ENCODE assay signal across 8 mouse cellular contexts in genomic region chr7:83089330-83089982, GRCm38 (mm10).
A peak's percentile ranks its signal among the peaks of the same experiment; 100 is the strongest.
DNase-seq lines count a peak whose midpoint lies in the region; ATAC-seq lines count a peak whose summit lies in the region.

No protein-coding gene starts in this region.

- 37% methylated on average over 8 of the region's 8 CpGs for WGBS in hindbrain, embryonic 11.5 days
- WGBS in hindbrain, embryonic 16.5 days, result 41% methylated on average over 8 of the region's 8 CpGs
- 19% methylated on average over 8 of the region's 8 CpGs for WGBS in embryonic facial prominence, embryonic 11.5 days
- WGBS in limb, embryonic 11.5 days, result 23% methylated on average over 8 of the region's 8 CpGs

- no peak for ATAC-seq in hindbrain, embryonic 11.5 days (ENCODE audit: low FRiP score)
- no peak for ATAC-seq in hindbrain, embryonic 16.5 days
- ATAC-seq in embryonic facial prominence, embryonic 11.5 days (replicated peaks; ENCODE audit: insufficient number of reproducible peaks, low FRiP score, low TSS enrichment, low read depth), result peak; percentile 84
- ATAC-seq in limb, embryonic 11.5 days (ENCODE audit: insufficient number of reproducible peaks, low FRiP score, low TSS enrichment, low read depth), result peak; percentile 78
- ATAC-seq in monocyte, adult 5-6 weeks (replicated peaks; ENCODE audit: insufficient number of reproducible peaks, low FRiP score, low TSS enrichment, poor library complexity, severe bottlenecking), result no peak

- DNase-seq in hindbrain, embryonic 11.5 days (ENCODE audit: low spot score), result peak; percentile 36
- DNase-seq in ZHBTc4 (ENCODE audit: low read depth, low spot score), result peak; percentile 6
- peak; percentile 74 for DNase-seq in embryonic facial prominence, embryonic 11.5 days (ENCODE audit: low spot score)
- DNase-seq in limb, embryonic 11.5 days (ENCODE audit: low spot score), result peak; percentile 65
- no peak for DNase-seq in T-cell, adult 2 months (ENCODE audit: low spot score)
- DNase-seq in thymus, postnatal 36 days, result no peak

- peak overlapping the region; percentile 19; the same call in 1 of the 2 replicates for H3K9ac ChIP-seq in hindbrain, embryonic 11.5 days (ENCODE audit: low read depth, low read length)
- H3K9ac ChIP-seq in hindbrain, embryonic 16.5 days (ENCODE audit: low read depth, low read length), result no peak overlapping the region
- H3K9ac ChIP-seq in embryonic facial prominence, embryonic 11.5 days (replicated peaks; ENCODE audit: low read length), result peak overlapping the region; percentile 27; the same call in 1 of the 2 replicates
- H3K9ac ChIP-seq in limb, embryonic 11.5 days (ENCODE audit: low read length), result no peak overlapping the region

- no peaks in the 10 kb centered on the region for H3K9me3 ChIP-seq in hindbrain, embryonic 11.5 days (ENCODE audit: control insufficient read depth, low read length)
- H3K9me3 ChIP-seq in hindbrain, embryonic 16.5 days (ENCODE audit: control insufficient read depth, low read length), result no peaks in the 10 kb centered on the region
- no peaks in the 10 kb centered on the region for H3K9me3 ChIP-seq in embryonic facial prominence, embryonic 11.5 days (replicated peaks; ENCODE audit: control insufficient read depth, low read length)
- H3K9me3 ChIP-seq in limb, embryonic 11.5 days (ENCODE audit: control insufficient read depth, low read length), result no peaks in the 10 kb centered on the region

- no peak overlapping the region for H3K4me3 ChIP-seq in hindbrain, embryonic 11.5 days (ENCODE audit: low read depth, low read length)
- no peak overlapping the region for H3K4me3 ChIP-seq in hindbrain, embryonic 16.5 days (ENCODE audit: low read length)
- H3K4me3 ChIP-seq in embryonic facial prominence, embryonic 11.5 days (ENCODE audit: low read depth, low read length), result no peak overlapping the region
- no peak overlapping the region for H3K4me3 ChIP-seq in limb, embryonic 11.5 days (ENCODE audit: low read depth, low read length)

- H3K27ac ChIP-seq in hindbrain, embryonic 11.5 days (ENCODE audit: low read depth, low read length), result no peak overlapping the region
- no peak overlapping the region for H3K27ac ChIP-seq in hindbrain, embryonic 16.5 days (ENCODE audit: low read depth, low read length)
- H3K27ac ChIP-seq in embryonic facial prominence, embryonic 11.5 days (replicated peaks; ENCODE audit: low read depth, low read length), result peak overlapping the region; percentile 66
- H3K27ac ChIP-seq in limb, embryonic 11.5 days (replicated peaks; ENCODE audit: low read depth, low read length), result peak overlapping the region; percentile 68

- H3K27me3 ChIP-seq in hindbrain, embryonic 11.5 days (ENCODE audit: control insufficient read depth, insufficient read depth, low read length), result no peaks in the 10 kb centered on the region
- no peaks in the 10 kb centered on the region for H3K27me3 ChIP-seq in hindbrain, embryonic 16.5 days (replicated peaks; ENCODE audit: control insufficient read depth, insufficient read depth, low read length)
- no peaks in the 10 kb centered on the region for H3K27me3 ChIP-seq in embryonic facial prominence, embryonic 11.5 days (ENCODE audit: control insufficient read depth, insufficient read depth, low read length)
- H3K27me3 ChIP-seq in limb, embryonic 11.5 days (ENCODE audit: control insufficient read depth, insufficient read depth, low read length), result no peaks in the 10 kb centered on the region

- peaks cover 6% of the 10 kb centered on the region; the same call in 1 of the 2 replicates for H3K4me1 ChIP-seq in hindbrain, embryonic 11.5 days (replicated peaks; ENCODE audit: control insufficient read depth, insufficient read depth, low read length)
- no peaks in the 10 kb centered on the region for H3K4me1 ChIP-seq in hindbrain, embryonic 16.5 days (ENCODE audit: control insufficient read depth, insufficient read depth, low read depth, low read length)
- peaks cover 7% of the 10 kb centered on the region for H3K4me1 ChIP-seq in embryonic facial prominence, embryonic 11.5 days (ENCODE audit: control insufficient read depth, insufficient read depth, low read length)
- H3K4me1 ChIP-seq in limb, embryonic 11.5 days (ENCODE audit: control insufficient read depth, insufficient read depth, low read length), result peaks cover 8% of the 10 kb centered on the region; the same call in 1 of the 2 replicates

- H3K4me2 ChIP-seq in hindbrain, embryonic 11.5 days (replicated peaks; ENCODE audit: low read depth, low read length), result no peak overlapping the region
- no peak overlapping the region for H3K4me2 ChIP-seq in hindbrain, embryonic 16.5 days (ENCODE audit: low read length)
- H3K4me2 ChIP-seq in embryonic facial prominence, embryonic 11.5 days (ENCODE audit: low read depth, low read length), result peak overlapping the region; percentile 5; the same call in 1 of the 2 replicates
- no peak overlapping the region for H3K4me2 ChIP-seq in limb, embryonic 11.5 days (ENCODE audit: low read depth, severe bottlenecking)

- no peaks in the 10 kb centered on the region for H3K36me3 ChIP-seq in hindbrain, embryonic 11.5 days (ENCODE audit: control insufficient read depth, insufficient read depth, low read length)
- H3K36me3 ChIP-seq in hindbrain, embryonic 16.5 days (ENCODE audit: control insufficient read depth, insufficient read depth, low read length), result no peaks in the 10 kb centered on the region
- no peaks in the 10 kb centered on the region for H3K36me3 ChIP-seq in embryonic facial prominence, embryonic 11.5 days (replicated peaks; ENCODE audit: control insufficient read depth, insufficient read depth, low read depth, low read length)
- no peaks in the 10 kb centered on the region for H3K36me3 ChIP-seq in limb, embryonic 11.5 days (ENCODE audit: control insufficient read depth, insufficient read depth, low read length)

Comparison
In these comparisons a context has a peak if more than half of its experiments do, and no peak if none do; other contexts are left out.
1. H3K9ac ChIP-seq: peak in hindbrain, embryonic 11.5 days (single experiment) and embryonic facial prominence, embryonic 11.5 days (single experiment); none in hindbrain, embryonic 16.5 days (single experiment) and limb, embryonic 11.5 days (single experiment).
2. ATAC-seq: peak in embryonic facial prominence, embryonic 11.5 days (single experiment) and limb, embryonic 11.5 days (single experiment); none in hindbrain, embryonic 11.5 days (single experiment), hindbrain, embryonic 16.5 days (single experiment) and monocyte, adult 5-6 weeks (single experiment).
3. DNase-seq: peak in hindbrain, embryonic 11.5 days (single experiment), ZHBTc4 (single experiment), embryonic facial prominence, embryonic 11.5 days (single experiment) and limb, embryonic 11.5 days (single experiment); none in T-cell, adult 2 months (single experiment) and thymus, postnatal 36 days (0 of 2).
4. H3K27ac ChIP-seq: peak in embryonic facial prominence, embryonic 11.5 days (single experiment) and limb, embryonic 11.5 days (single experiment); none in hindbrain, embryonic 11.5 days (single experiment) and hindbrain, embryonic 16.5 days (single experiment).